Comparison of ENCODE assay signal across 16 mouse cellular contexts in genomic region chr1:136151371-136151770, GRCm38 (mm10).
"Had no signal": no experiment of that assay in that cellular context is flagged by ENCODE, and none has a peak within 500 bp of the region (broad histone marks: within the 10 kb centered on the region; RNA-seq: fewer than 3 reads in every experiment).

No protein-coding gene starts in this region.

- H3K4me3 ChIP-seq: midbrain, embryonic 10.5 days; midbrain, embryonic 12.5 days; myocyte; neural tube, embryonic 13.5 days; neural tube, embryonic 15.5 days; stomach, embryonic 15.5 days had no signal

- H3K27ac ChIP-seq: midbrain, embryonic 10.5 days; midbrain, embryonic 12.5 days; neural tube, embryonic 13.5 days; neural tube, embryonic 15.5 days; stomach, embryonic 15.5 days; stomach, postnatal 0 days had no signal

- DNase-seq: lung, adult 18-20 months; lung, embryonic 14.5 days; lung, postnatal 10 days; lung, postnatal 4 days; midbrain, embryonic 14.5 days; right cerebral cortex, postnatal 14 days; thymus, adult 2 months; thymus, postnatal 25 days; thymus, postnatal 4 days had no signal
